Mouse (Mus musculus): ENCODE measurements around the gene Chkb.
A peak's percentile ranks its signal among the peaks of the same experiment; 100 is the strongest.
"Not testable (repeated sequence)": the region's sequence is repeated elsewhere in the genome, so short reads cannot be mapped to it uniquely, and the experiment has no call there.

The Chkb gene

GRCm38 (mm10) chr15:89453865-89454478 lies 24.3 kb upstream of the Chkb start, which contains the start of gene Mapk8ip2:
Mapk8ip2 (plus strand) TSS chr15:89453913.
- DNase-seq (ENCODE audit: low spot score): no peak

GRCm38 (mm10) chr15:89452906-89453864 lies 23.5 kb upstream of the Chkb start:
- DNase-seq (ENCODE audit: low spot score): no peak

- DNase-seq (ENCODE audit: low spot score): no peak
These were observed 12.9 kb upstream of the Chkb start for GRCm38 (mm10) chr15:89442486-89443070.

- no peak for DNase-seq (ENCODE audit: low spot score)
These were observed 6.2 kb upstream of the Chkb start for GRCm38 (mm10) chr15:89435878-89436277.

- DNase-seq (ENCODE audit: low spot score): no peak
These were observed 4.4 kb upstream of the Chkb start for GRCm38 (mm10) chr15:89434136-89434535.

- no peak for DNase-seq (ENCODE audit: low spot score)
These were observed 3.2 kb upstream of the Chkb start for GRCm38 (mm10) chr15:89432946-89433345.

GRCm38 (mm10) chr15:89431806-89432205 lies 2.1 kb upstream of the Chkb start:
- DNase-seq (ENCODE audit: low spot score): no peak

- DNase-seq (ENCODE audit: low spot score): no peak
These were observed 1.6 kb upstream of the Chkb start for GRCm38 (mm10) chr15:89431271-89431670.

GRCm38 (mm10) chr15:89430771-89431170 lies 1.1 kb upstream of the Chkb start:
- not testable (repeated sequence) for DNase-seq (ENCODE audit: low spot score)

GRCm38 (mm10) chr15:89430341-89430740 lies 633 bp upstream of the Chkb start:
- DNase-seq (ENCODE audit: low spot score): peak; percentile 8

- DNase-seq (ENCODE audit: low spot score): no peak
These were observed 822 bp downstream of the Chkb start for GRCm38 (mm10) chr15:89428821-89429351.

- no peak for DNase-seq (ENCODE audit: low spot score)
These were observed 1.4 kb downstream of the Chkb start for GRCm38 (mm10) chr15:89428136-89428790.

GRCm38 (mm10) chr15:89426716-89427115 lies 3.0 kb downstream of the Chkb start:
- no peak for DNase-seq (ENCODE audit: low spot score)

GRCm38 (mm10) chr15:89425711-89426121 lies 4.0 kb downstream of the Chkb start, which contains the start of gene Cpt1b:
Cpt1b (minus strand) TSS chr15:89425863.
- DNase-seq (ENCODE audit: low spot score): no peak

- no peak for DNase-seq (ENCODE audit: low spot score)
These were observed 5.1 kb downstream of the Chkb start for GRCm38 (mm10) chr15:89424621-89425020.

GRCm38 (mm10) chr15:89421938-89422337 lies 7.8 kb downstream of the Chkb start:
- no peak for DNase-seq (ENCODE audit: low spot score)

- no peak for DNase-seq (ENCODE audit: low spot score)
These were observed 14.4 kb downstream of the Chkb start for GRCm38 (mm10) chr15:89415282-89415681.

- no peak for DNase-seq (ENCODE audit: low spot score)
These were observed 19.6 kb downstream of the Chkb start, which contains the start of gene Syce3 for GRCm38 (mm10) chr15:89410118-89410517. Syce3 (minus strand) TSS chr15:89410503.

GRCm38 (mm10) chr15:89406691-89407090 lies 23.0 kb downstream of the Chkb start:
- DNase-seq (ENCODE audit: low spot score): no peak

GRCm38 (mm10) chr15:89404831-89405623 lies 24.7 kb downstream of the Chkb start:
- DNase-seq (ENCODE audit: low spot score): no peak

- DNase-seq (ENCODE audit: low spot score): no peak
These were observed 27.2 kb downstream of the Chkb start for GRCm38 (mm10) chr15:89402471-89402870.
